Mouse (Mus musculus) thymus, adult 2 months (tissue): ENCODE results near the gene Serpind1. TPM values are rescaled to one million over a fixed set of nuclear protein-coding genes. Genes with fewer than 3 reads are reported as not detected.

ENCODE experiments used
- DNase-seq: peaks from one replicate; pipeline ENCODE4 v3.0.0; 2021
- H3K27ac ChIP-seq: fragments of 200-500 bp; 2 replicates; pipeline ENCODE4 v1.5.1; 2012; ENCODE audit warnings: low read length, control low read depth; ENCODE audit not compliant: control insufficient read depth, insufficient read depth
- H3K27me3 ChIP-seq: fragments of 200-500 bp; 2 replicates; pipeline ENCODE4 v1.6.1; 2012; ENCODE audit warnings: mild to moderate bottlenecking, low read length, moderate library complexity, mixed read lengths; ENCODE audit not compliant: control insufficient read depth, insufficient read depth
- H3K36me3 ChIP-seq: fragments of 200-500 bp; 2 replicates; pipeline ENCODE4 v1.6.1; 2012; ENCODE audit warnings: mild to moderate bottlenecking, low read length, moderate library complexity; ENCODE audit not compliant: control insufficient read depth, insufficient read depth
- H3K4me1 ChIP-seq: fragments of 200-500 bp; replicated peaks from 2 replicates; pipeline ENCODE4 v1.6.1; 2012; ENCODE audit warnings: low read length; ENCODE audit not compliant: control insufficient read depth, insufficient read depth
- H3K4me3 ChIP-seq: fragments of 200-500 bp; 2 replicates; pipeline ENCODE4 v1.5.1; 2012; ENCODE audit warnings: mild to moderate bottlenecking, low read length, control low read depth, moderate library complexity; ENCODE audit not compliant: control insufficient read depth, insufficient read depth
- CTCF ChIP-seq: fragments of 200-500 bp; IDR thresholded peaks from 2 replicates; pipeline ENCODE4 v1.5.1; 2012; ENCODE audit warnings: mild to moderate bottlenecking, control low read depth, low read length, moderate library complexity, borderline replicate concordance; ENCODE audit not compliant: control insufficient read depth, poor library complexity, insufficient read depth; ENCODE audit errors: extremely low read depth
- POLR2A ChIP-seq: fragments of 200-500 bp; IDR thresholded peaks from 2 replicates; pipeline ENCODE4 v1.6.1; 2012; ENCODE audit warnings: mild to moderate bottlenecking, low read length, control low read depth, moderate library complexity; ENCODE audit not compliant: control insufficient read depth, poor library complexity, insufficient read depth; ENCODE audit errors: extremely low read depth
- WGBS: fragments of 180-500 bp; shearing (Covaris S2); methylation state at CpG from one replicate; pipeline ENCODE4 v1.1.7; 2018; 5-methylcytosine and 5-hydroxymethylcytosine counted together
- polyA plus RNA-seq: library from polyadenylated mRNA; depleted of rRNA; stranded (reverse); fragments of >200 nt; gene quantifications from 2 replicates; pipeline ENCODE4 v1.2.3, GENCODE M21; 2012; rRNA removed

The Serpind1 gene
- polyA plus RNA-seq, 1 experiment: 0.16 TPM

DNA sequence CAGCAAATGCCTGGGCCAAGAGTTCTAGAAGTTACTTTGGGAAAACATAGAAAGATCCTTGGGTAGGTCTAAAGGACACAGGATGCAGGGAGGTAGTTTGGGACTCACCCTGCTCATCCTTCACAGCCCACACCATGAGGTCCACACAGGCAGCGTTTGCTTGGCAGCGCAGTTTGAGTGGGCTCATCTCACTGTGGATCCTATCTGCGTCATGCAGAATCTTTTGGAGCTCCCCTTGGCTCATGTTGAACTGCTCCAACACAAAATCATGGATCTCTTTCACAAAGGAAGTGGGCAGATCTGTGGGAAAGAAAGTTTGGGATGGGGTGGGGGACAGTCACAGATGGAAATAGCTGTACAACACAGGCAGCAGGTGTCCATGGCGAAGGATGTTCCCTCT, 27.6 kb downstream of the Serpind1 start:
- no peak overlapping the region for H3K4me3 ChIP-seq
- no peak overlapping the region for H3K27ac ChIP-seq
- no peak for TF ChIP-seq POLR2A
- no peak for TF ChIP-seq CTCF
- H3K36me3 ChIP-seq: peaks cover 35% of the 10 kb centered on the region
- no peaks in the 10 kb centered on the region for H3K27me3 ChIP-seq
- 98% methylated on average over 4 of the region's 4 CpGs for WGBS
- H3K4me1 ChIP-seq: no peaks in the 10 kb centered on the region
- no peak for DNase-seq

DNA sequence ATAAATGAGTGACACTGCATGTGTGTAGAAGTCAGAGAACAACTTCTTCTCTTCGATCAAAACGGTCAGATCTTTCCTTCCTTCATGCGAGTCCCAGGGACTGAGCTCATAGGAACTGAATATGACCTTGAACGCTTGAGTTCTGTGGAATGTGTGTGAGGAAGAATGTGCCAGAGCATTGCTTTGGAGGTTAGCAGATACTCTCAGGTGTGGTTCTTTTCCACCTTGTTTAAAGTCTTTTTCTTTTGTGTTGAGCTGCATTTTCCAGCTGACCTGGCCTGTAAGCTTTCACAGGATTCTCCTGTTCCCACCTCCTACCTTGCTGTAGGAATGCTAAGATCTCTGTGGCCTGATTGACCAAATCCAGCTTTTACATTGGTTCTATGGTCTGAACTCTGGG, 51.1 kb downstream of the Serpind1 start:
- Histone ChIP-seq H3K27ac (no peak overlapping the region), H3K4me1 (no peaks in the 10 kb centered on the region), H3K27me3 (no peaks in the 10 kb centered on the region), H3K4me3 (no peak overlapping the region), H3K36me3 (peaks cover 16% of the 10 kb centered on the region)
- no peak for TF ChIP-seq POLR2A
- TF ChIP-seq CTCF: no peak
- whole genome bisulfite sequencing: 97% methylated on average over 4 of the region's 4 CpGs
- DNase-seq: no peak

DNA sequence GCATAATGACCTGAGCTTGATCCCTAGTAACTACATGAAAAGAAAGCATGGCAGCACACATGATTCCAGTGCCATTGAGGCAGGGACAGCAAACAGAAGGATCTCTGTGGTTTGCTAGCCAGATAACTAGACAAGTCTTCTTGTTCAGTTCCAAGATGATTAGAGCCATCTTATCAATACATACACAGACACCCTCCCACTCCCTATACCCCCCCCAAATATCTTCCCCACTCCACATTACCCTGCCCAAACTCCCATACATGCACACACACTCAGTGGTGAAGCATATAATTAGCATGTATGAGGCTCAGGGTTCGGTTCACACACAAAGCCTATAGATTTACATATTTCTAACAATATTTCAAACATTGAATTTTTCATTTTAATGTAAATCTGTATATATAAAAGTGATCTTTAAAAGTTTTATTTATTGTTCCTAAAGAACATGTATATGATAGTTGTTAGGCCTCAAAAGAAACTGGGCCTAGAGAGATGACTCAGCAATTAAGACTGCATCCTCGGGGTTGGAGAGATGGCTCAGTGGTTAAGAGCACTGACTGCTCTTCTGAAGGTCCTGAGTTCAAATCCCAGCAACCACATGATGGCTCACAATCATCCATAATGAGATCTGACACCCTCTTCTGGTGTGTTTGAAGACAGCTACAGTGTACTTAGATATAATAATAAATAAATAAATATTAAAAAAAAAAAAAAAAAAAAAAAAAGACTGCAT, 52.6 kb downstream of the Serpind1 start:
- WGBS: 94% methylated on average over 2 of the region's 2 CpGs
- Histone ChIP-seq H3K27me3 (no peaks in the 10 kb centered on the region), H3K27ac (no peak overlapping the region), H3K36me3 (peaks cover 16% of the 10 kb centered on the region), H3K4me3 (no peak overlapping the region), H3K4me1 (no peaks in the 10 kb centered on the region)
- no peak for DNase-seq
- no peak for TF ChIP-seq CTCF
- TF ChIP-seq POLR2A: no peak

DNA sequence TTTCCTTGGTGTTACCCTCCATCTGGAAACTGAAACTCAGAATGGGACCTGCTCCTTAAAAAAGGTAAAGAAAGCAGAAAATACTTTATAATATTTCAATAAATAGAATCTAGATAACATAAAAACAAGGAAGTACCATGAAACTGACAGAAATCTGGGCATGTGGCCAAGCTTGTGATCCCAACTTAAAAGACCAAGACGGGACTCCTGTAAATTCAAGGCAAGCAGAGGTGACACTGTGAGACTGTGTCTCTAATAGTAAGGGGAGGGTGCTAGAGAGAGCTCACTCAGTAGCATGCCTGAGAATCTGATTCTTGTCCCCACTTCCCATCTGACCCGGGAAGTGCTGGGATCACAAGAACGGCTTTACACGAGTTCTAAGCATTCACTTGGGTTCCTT, 61.6 kb downstream of the Serpind1 start:
- DNase-seq: no peak
- Histone ChIP-seq H3K4me3 (no peak overlapping the region), H3K27me3 (no peaks in the 10 kb centered on the region), H3K27ac (no peak overlapping the region), H3K4me1 (no peaks in the 10 kb centered on the region), H3K36me3 (0 out of 2 replicates have a peak, but pooled peaks cover 4% of the 10 kb centered on the region)
- TF ChIP-seq POLR2A (no peak), CTCF (no peak)
- WGBS: 65% methylated on average over 4 of the region's 4 CpGs

Other genes starting within 250 kb of the Serpind1 start
- gene Ppil2, start 220.1 kb upstream of the Serpind1 start, polyA plus RNA-seq: 163 and 176 TPM in 2 replicates
- 105 and 118 TPM in 2 replicates for gene 2610318N02Rik, start 206.2 kb upstream of the Serpind1 start, polyA plus RNA-seq
- 60.3 and 69.8 TPM in 2 replicates for gene Sdf2l1, start 199.0 kb upstream of the Serpind1 start, polyA plus RNA-seq
- gene Ydjc, start 186.8 kb upstream of the Serpind1 start, polyA plus RNA-seq: 19.3 and 21.4 TPM in 2 replicates
- gene Ccdc116, start 184.1 kb upstream of the Serpind1 start, polyA plus RNA-seq: 3.5 and 3.7 TPM in 2 replicates
- 70.5 and 75.0 TPM in 2 replicates for gene Ube2l3, start 128.7 kb upstream of the Serpind1 start, polyA plus RNA-seq
- 0.41 and 0.51 TPM in 2 replicates for gene Rimbp3, start 122.8 kb upstream of the Serpind1 start, polyA plus RNA-seq
- 6.0 and 7.0 TPM in 2 replicates for gene Hic2, start 97.8 kb upstream of the Serpind1 start, polyA plus RNA-seq
- gene Tmem191c, start 55.3 kb upstream of the Serpind1 start, polyA plus RNA-seq: 63.6 and 72.6 TPM in 2 replicates
- 7.5 and 8.1 TPM in 2 replicates for gene Snap29, start 74.6 kb downstream of the Serpind1 start, polyA plus RNA-seq
- 75.5 and 78.4 TPM in 2 replicates for gene Pi4ka, start 74.9 kb downstream of the Serpind1 start, polyA plus RNA-seq
- gene Crkl, start 120.6 kb downstream of the Serpind1 start, polyA plus RNA-seq: 147 and 200 TPM in 2 replicates
- gene Aifm3, start 158.2 kb downstream of the Serpind1 start, polyA plus RNA-seq: 0.93 and 1.4 TPM in 2 replicates
- gene Lztr1, start 177.3 kb downstream of the Serpind1 start, polyA plus RNA-seq: 291 and 303 TPM in 2 replicates
- 139 and 141 TPM in 2 replicates for gene Thap7, start 199.8 kb downstream of the Serpind1 start, polyA plus RNA-seq
- gene Lrrc74b, start 229.9 kb downstream of the Serpind1 start, polyA plus RNA-seq: 0.10 and 0.11 TPM in 2 replicates
- gene P2rx6, start 230.5 kb downstream of the Serpind1 start, polyA plus RNA-seq: 1.6 and 1.8 TPM in 2 replicates